Mouse (Mus musculus): ENCODE results near the gene Pars2. TPM values are rescaled to one million over a fixed set of nuclear protein-coding genes. Genes with fewer than 3 reads are reported as not detected.

Pars2 gene
- total RNA-seq, 2 experiments from 2014 or later, result 3.6 TPM

DNA sequence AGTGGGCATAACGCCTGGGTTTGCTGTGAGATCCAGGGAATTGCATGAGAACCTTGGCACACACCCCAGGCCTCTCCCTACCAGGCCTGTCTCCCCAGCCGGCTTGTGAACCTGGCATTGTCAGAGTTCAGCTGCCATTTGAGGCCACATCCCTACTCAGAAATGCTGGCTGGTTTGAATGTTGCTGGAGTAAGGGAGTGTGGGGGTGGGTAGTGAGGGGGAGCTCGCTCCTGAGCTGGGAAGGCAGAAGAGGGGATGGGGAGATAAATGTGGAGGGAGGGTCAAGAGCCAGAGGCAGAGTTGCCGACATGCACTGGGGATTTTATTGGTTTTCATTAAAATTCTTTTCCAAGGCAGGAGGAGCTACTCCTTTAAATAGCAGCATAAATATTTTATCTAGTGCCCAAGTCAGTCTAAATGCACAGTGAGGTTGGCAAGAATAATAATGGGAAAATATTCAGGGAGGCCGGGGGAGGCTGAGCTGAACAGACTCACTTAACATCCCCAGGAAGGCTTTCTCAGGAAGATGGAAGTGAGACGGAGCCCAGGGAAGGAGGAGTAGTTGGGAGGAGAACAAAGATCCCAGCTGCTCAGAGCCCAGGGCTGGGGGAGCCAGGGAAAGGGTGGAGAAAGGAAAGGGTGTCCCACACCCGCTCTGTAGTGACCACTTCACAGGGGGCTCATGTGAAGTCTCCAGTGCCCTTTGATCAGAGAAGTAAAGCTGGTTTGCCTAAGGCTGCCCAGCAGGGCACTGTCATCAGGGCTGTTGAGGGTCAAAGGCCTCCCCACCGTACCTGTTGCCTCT lies 17.4 kb upstream of the Pars2 start:
- no peak for ATAC-seq (ENCODE audit: poor library complexity, severe bottlenecking)

DNA sequence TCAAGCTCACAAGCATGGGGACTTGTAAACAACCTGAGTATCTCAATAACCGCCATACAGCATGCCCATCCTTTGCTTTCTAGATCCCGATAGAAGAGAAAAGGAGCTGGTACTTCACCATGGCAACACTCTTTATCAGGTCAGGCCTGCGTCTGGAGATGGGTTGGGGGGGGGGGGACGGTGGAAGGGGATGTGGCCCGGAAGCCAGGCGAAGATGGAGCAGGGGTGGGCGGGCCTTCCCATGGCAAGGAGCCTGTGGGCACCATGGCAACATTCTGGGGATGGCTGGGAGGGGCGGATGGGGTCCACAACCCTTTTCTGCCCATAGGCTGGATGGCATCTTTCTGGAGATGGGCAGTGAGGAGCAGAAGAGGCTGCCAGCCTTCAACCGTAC lies 16.8 kb upstream of the Pars2 start:
- ATAC-seq (ENCODE audit: poor library complexity, severe bottlenecking), result no peak

DNA sequence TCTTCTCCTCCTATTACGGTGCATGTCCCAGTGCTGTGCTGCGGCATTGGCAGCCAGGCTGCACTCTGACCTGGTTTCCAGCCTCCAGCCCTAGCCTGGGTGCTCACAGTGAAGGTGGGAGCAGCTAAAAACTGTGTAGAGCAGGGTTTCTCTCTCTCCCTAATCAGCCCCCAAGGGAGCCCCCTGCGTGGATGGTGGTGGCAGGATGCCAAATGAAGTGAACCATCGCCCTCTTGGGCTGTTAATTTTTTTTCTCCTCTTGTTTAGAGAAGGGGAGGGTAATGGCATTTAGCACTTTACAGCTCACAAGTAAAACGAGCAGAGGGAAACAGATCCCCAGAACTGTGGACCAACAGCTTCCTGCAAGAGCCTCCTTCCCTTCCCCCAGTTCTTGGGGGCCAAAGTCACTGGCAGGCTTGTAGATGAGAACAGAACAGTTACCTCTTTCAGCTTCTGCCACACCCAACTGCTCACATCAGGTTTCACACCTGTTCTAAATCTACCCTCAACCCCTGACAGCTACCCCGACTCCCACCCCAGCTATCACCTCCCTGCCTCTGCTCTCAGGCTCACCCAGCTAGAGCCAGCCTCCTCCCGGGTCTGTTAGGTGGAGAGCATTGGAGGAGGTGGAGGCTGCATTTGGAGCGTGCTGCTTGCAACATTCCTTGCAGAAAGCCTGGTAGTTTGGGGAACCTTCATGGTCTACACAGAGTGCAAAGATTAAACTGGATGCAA lies 7.2 kb upstream of the Pars2 start:
- ATAC-seq (ENCODE audit: poor library complexity, severe bottlenecking), result no peak

- no peak for ATAC-seq (ENCODE audit: poor library complexity, severe bottlenecking)
These were observed 6.7 kb upstream of the Pars2 start for GRCm38 (mm10) chr4:106644218-106644610.

DNA sequence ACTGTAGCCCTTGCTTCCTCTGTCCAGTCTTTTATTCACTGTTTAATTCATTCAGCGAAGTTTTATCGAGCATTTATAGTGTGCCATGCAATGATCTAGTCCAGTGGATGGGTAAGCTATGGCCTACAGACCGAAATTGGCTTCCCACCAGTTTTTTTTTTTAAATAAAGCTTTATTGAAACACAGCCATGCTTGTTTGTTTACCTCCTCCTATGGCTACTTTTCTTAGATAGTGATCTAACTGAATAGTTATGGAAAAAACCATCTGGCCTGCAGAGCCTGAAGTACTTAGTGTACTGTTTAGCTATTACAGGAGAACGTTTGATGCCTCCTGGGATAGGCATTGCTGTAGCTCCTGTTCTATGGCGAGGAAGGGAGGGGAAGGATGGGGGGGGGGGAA lies 5.1 kb upstream of the Pars2 start:
- no peak for ATAC-seq (ENCODE audit: poor library complexity, severe bottlenecking)

DNA sequence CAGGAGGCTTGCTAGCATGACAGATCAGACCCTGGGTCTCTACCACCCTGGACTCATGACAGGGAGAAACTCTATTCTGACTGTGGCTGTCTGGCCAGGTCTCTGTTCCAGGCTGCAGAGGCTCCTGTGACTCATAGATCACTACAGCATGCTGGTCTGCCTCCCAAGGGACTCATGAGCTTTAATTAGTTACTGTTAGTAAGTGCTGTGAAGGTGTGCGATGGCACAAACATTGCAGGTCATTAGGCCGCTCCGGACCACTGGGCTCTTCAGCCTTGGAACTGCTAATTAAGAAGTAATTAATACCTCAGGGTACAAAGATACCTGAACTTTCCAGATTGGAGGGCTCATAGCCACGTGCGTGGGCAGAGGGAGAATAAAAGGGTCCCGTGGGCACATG lies 3.7 kb upstream of the Pars2 start:
- no peak for ATAC-seq (ENCODE audit: poor library complexity, severe bottlenecking)

DNA sequence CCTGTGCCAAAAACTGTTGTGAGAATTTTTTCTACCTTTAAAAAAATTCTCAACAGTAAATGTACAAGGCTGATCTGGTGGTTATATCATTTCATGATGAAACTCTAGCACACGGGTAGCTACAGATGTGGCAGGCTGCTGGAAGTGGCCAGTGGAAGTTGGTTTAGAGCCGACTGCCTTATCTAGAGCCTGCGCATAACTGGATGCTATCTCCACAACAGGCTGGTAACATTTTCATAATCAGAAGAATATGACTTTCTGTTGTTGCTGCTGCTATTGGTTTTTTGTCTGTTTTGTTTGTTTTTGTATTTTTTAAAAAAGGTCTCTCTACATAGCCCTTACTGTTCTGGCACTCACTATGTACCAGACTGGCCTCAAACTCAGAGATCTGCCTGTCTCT lies 1.7 kb downstream of the Pars2 start:
- ATAC-seq (ENCODE audit: poor library complexity, severe bottlenecking), result no peak

DNA sequence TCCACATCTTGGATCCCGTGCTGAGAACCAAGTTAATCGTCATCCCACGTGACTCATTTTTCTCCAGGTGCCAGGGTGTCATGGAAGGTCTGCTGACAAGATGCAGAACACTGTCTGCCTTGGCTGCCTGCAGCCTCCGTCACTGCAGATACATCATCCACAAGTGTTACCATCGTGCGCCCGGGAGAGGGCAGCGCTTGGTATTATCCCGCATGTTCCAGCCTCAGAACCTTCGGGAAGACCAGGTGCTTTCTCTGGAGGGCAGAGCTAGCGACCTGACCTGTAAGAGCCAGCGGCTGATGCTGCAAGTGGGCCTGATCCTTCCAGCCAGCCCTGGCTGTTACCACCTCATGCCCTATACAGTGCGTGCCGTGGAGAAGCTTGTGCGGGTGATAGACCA lies 2.2 kb downstream of the Pars2 start:
- no peak for ATAC-seq (ENCODE audit: poor library complexity, severe bottlenecking)

DNA sequence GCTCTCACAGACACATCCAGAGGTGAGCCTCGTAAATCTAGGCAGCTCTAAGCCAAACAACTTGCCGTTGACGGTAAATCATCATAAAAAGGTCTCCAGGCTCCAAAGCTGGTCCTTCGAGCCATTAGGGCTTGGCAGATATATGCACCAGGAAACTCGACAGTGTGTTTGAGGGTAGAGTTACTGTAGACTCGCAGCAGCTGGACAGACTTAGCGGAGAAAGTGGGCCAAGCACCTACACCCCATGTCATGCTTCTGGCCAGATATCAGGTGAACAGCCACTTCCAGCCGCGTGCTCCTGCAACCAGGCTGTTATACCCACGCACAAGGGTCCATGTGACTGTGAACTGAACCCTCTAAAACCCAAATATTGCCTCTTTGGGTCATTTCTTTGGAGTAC lies 4.8 kb downstream of the Pars2 start:
- no peak for ATAC-seq (ENCODE audit: poor library complexity, severe bottlenecking)

GRCm38 (mm10) chr4:106663956-106664470 lies 13.1 kb downstream of the Pars2 start:
- no peak for ATAC-seq (ENCODE audit: poor library complexity, severe bottlenecking)

- no peak for ATAC-seq (ENCODE audit: poor library complexity, severe bottlenecking)
These were observed 13.8 kb downstream of the Pars2 start for GRCm38 (mm10) chr4:106664697-106665096.

GRCm38 (mm10) chr4:106665269-106665668 lies 14.4 kb downstream of the Pars2 start:
- no peak for ATAC-seq (ENCODE audit: poor library complexity, severe bottlenecking)

GRCm38 (mm10) chr4:106665673-106666072 lies 14.8 kb downstream of the Pars2 start:
- ATAC-seq (ENCODE audit: poor library complexity, severe bottlenecking), result no peak

GRCm38 (mm10) chr4:106666546-106666945 lies 15.7 kb downstream of the Pars2 start:
- ATAC-seq (ENCODE audit: poor library complexity, severe bottlenecking), result no peak

GRCm38 (mm10) chr4:106676749-106677148 lies 25.9 kb downstream of the Pars2 start:
- ATAC-seq (ENCODE audit: poor library complexity, severe bottlenecking), result no peak

GRCm38 (mm10) chr4:106678442-106679118 lies 27.7 kb downstream of the Pars2 start, which contains the start of gene Ttc4:
Ttc4 (minus strand) TSS chr4:106678944.
- ATAC-seq (ENCODE audit: poor library complexity, severe bottlenecking), result peak; percentile 99

- ATAC-seq (ENCODE audit: poor library complexity, severe bottlenecking), result no peak
These were observed 28.3 kb downstream of the Pars2 start for GRCm38 (mm10) chr4:106679152-106679551.

DNA sequence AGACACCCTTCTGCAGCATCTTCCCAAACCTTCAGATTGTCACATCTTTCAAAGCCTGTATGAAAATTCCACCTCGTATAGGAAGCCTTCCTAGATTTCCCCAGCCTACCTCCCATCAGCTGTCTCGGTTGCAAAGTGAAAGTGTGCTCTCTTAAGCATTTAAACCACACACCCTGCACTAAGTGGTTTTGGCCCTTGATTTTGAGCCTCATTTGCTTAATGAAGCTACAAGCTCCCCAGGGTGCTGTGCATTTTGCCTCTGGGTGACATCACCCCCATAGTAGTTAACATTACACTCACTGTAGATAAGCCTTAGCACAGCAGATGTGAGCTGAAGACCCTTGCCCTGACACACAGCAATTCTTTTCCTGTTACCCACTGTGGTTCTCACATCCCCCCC lies 30.1 kb downstream of the Pars2 start:
- no peak for ATAC-seq (ENCODE audit: poor library complexity, severe bottlenecking)

GRCm38 (mm10) chr4:106688636-106689296 lies 37.9 kb downstream of the Pars2 start:
- ATAC-seq (ENCODE audit: poor library complexity, severe bottlenecking), result no peak

GRCm38 (mm10) chr4:106693841-106694430 lies 43.1 kb downstream of the Pars2 start:
- no peak for ATAC-seq (ENCODE audit: poor library complexity, severe bottlenecking)

Measured in megakaryocyte, adult 5-6 weeks (primary cell).